Mouse (Mus musculus) limb, embryonic 14.5 days (tissue): ENCODE measurements at regions not wholly inside any gene's neighbourhood (a gene's known extent, or its start where the extent isn't known, plus 50 kb on each side); places are given as distances from the start of the nearest gene placed in this dataset.

Experiments used
- ATAC-seq: fragments of 200-750 bp; cut with Nextera tagmentation; 2 replicates; pipeline ENCODE4 v1.8.0; 2017; ENCODE audit warnings: low read depth, moderate number of reproducible peaks, moderate TSS enrichment; ENCODE audit not compliant: low FRiP score
- DNase-seq: peaks from one replicate; pipeline ENCODE4 v3.0.0-alpha.2; 2015; ENCODE audit warnings: low spot score
- H3K27ac ChIP-seq: fragments of 300-500 bp; sonication (generic); replicated peaks from 2 replicates; pipeline ENCODE4 v1.5.1; 2014; ENCODE audit warnings: low read depth, mild to moderate bottlenecking, low read length, moderate library complexity, mixed read lengths
- H3K27me3 ChIP-seq: fragments of 300-500 bp; sonication (generic); 2 replicates; pipeline ENCODE4 v1.6.1; 2014; ENCODE audit warnings: low read length, mixed read lengths; ENCODE audit not compliant: control insufficient read depth, insufficient read depth
- H3K36me3 ChIP-seq: fragments of 300-500 bp; sonication (generic); 2 replicates; pipeline ENCODE4 v1.6.1; 2014; ENCODE audit warnings: mild to moderate bottlenecking, low read length, moderate library complexity, mixed read lengths; ENCODE audit not compliant: control insufficient read depth, insufficient read depth
- H3K4me1 ChIP-seq: fragments of 300-500 bp; sonication (generic); 2 replicates; pipeline ENCODE4 v1.6.1; 2014; ENCODE audit warnings: antibody characterized with exemption, low read length, mixed read lengths; ENCODE audit not compliant: control insufficient read depth, insufficient read depth
- H3K4me2 ChIP-seq: fragments of 300-500 bp; sonication (generic); replicated peaks from 2 replicates; pipeline ENCODE4 v1.6.1; 2014; ENCODE audit warnings: low read depth, mild to moderate bottlenecking, low read length, moderate library complexity; ENCODE audit not compliant: severe bottlenecking
- H3K4me3 ChIP-seq: fragments of 300-500 bp; sonication (generic); replicated peaks from 2 replicates; pipeline ENCODE4 v1.5.1; 2014; ENCODE audit warnings: low read length
- H3K9ac ChIP-seq: fragments of 300-500 bp; sonication (generic); 2 replicates; pipeline ENCODE4 v1.6.1; 2014; ENCODE audit warnings: mild to moderate bottlenecking, low read depth, low read length, moderate library complexity; ENCODE audit not compliant: severe bottlenecking
- H3K9me3 ChIP-seq: fragments of 300-500 bp; sonication (generic); 2 replicates; pipeline ENCODE4 v1.6.1; 2016; ENCODE audit warnings: low read length; ENCODE audit not compliant: control insufficient read depth
- POLR2A ChIP-seq: fragments of 200-500 bp; IDR thresholded peaks from 2 replicates; pipeline ENCODE4 v1.8.0; 2012; ENCODE audit warnings: inconsistent platforms, mild to moderate bottlenecking, moderate library complexity, borderline replicate concordance; ENCODE audit not compliant: insufficient read depth, insufficient read length; ENCODE audit errors: extremely low read depth
- WGBS: fragments of 180-500 bp; shearing (Covaris S2); extraction: QIAGEN DNeasy Blood & Tissue Kit; methylation state at CpG from one replicate; pipeline ENCODE4 v1.1.7; 2014; 5-methylcytosine and 5-hydroxymethylcytosine counted together

DNA sequence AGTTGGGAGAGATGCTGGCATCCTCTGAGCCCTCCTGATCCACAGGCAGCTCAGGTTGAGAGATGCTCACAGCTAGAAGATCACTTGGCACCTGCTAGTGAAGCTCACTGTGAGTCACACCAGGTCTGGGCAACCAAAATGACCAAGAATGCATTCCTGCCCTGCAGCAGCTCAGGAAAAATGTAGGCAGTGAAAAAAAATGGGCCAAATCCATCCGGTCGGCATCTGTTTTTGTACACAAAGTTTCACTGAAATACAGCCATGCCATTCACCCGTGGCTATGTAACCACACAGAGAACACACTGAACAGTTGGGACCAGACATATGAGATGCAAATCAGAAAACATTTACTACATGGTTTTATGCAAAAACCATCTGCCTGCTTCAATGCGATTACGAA is 135.1 kb downstream of the Tomm20 start:
- H3K4me2 ChIP-seq, result no peak overlapping the region
- no peak overlapping the region for H3K27ac ChIP-seq
- ATAC-seq, result no peak
- H3K4me3 ChIP-seq, result no peak overlapping the region
- H3K9me3 ChIP-seq, result peaks cover 8% of the 10 kb centered on the region
- no peak overlapping the region for H3K9ac ChIP-seq
- 80% methylated on average over 5 of the region's 5 CpGs for WGBS
- H3K36me3 ChIP-seq, result no peaks in the 10 kb centered on the region
- H3K27me3 ChIP-seq, result no peaks in the 10 kb centered on the region
- peaks cover 3% of the 10 kb centered on the region; the same call in 1 of the 2 replicates for H3K4me1 ChIP-seq
- TF ChIP-seq POLR2A, result no peak
- DNase-seq, result no peak

DNA sequence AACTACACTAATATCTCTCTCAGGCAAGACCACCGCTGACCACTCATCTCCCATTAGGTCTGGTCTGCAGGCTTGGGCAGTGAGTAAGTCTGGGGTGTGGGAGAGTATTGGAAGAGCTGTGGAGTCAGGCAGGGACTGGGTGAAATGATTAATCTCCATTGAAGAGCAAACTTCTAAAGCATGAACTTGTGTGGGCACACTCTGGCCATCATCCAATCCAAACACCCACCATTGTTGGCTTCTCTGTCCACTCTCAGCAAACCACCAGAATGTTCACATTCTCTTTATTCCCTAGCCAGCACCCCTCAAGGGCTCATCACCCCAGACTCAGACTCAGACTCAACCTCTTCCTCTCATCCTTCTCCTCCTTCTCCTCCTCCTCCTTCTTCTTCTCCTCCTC is 136.3 kb downstream of the Tomm20 start:
- no peak overlapping the region for H3K9ac ChIP-seq
- no peak overlapping the region for H3K27ac ChIP-seq
- 72% methylated on average over 1 of the region's 1 CpGs for WGBS
- no peak for TF ChIP-seq POLR2A
- no peak overlapping the region for H3K4me2 ChIP-seq
- no peaks in the 10 kb centered on the region for H3K27me3 ChIP-seq
- H3K4me3 ChIP-seq, result no peak overlapping the region
- peaks cover 8% of the 10 kb centered on the region for H3K9me3 ChIP-seq
- H3K4me1 ChIP-seq, result peaks cover 8% of the 10 kb centered on the region
- H3K36me3 ChIP-seq, result no peaks in the 10 kb centered on the region
- ATAC-seq (no peak), DNase-seq (no peak)

GRCm38 (mm10) chr8:126808496-126808895 is 137.1 kb downstream of the Tomm20 start:
- peaks cover 8% of the 10 kb centered on the region for H3K4me1 ChIP-seq
- no peak overlapping the region for H3K4me2 ChIP-seq
- no peak overlapping the region for H3K9ac ChIP-seq
- no peaks in the 10 kb centered on the region for H3K27me3 ChIP-seq
- DNase-seq (no peak), ATAC-seq (no peak)
- WGBS, result 88% methylated on average over 4 of the region's 4 CpGs
- peaks cover 8% of the 10 kb centered on the region for H3K9me3 ChIP-seq
- no peak overlapping the region for H3K4me3 ChIP-seq
- no peaks in the 10 kb centered on the region for H3K36me3 ChIP-seq
- no peak for TF ChIP-seq POLR2A
- H3K27ac ChIP-seq, result no peak overlapping the region

- no peak overlapping the region for H3K4me3 ChIP-seq
- H3K36me3 ChIP-seq, result no peaks in the 10 kb centered on the region
- ATAC-seq (no peak), DNase-seq (no peak)
- no peak overlapping the region for H3K4me2 ChIP-seq
- H3K9ac ChIP-seq, result no peak overlapping the region
- 82% methylated on average over 8 of the region's 8 CpGs for WGBS
- no peaks in the 10 kb centered on the region for H3K9me3 ChIP-seq
- H3K27me3 ChIP-seq, result no peaks in the 10 kb centered on the region
- H3K27ac ChIP-seq, result no peak overlapping the region
- TF ChIP-seq POLR2A, result no peak
- peaks cover 8% of the 10 kb centered on the region for H3K4me1 ChIP-seq
Observed at GRCm38 (mm10) chr8:126807171-126807768, 138.4 kb downstream of the Tomm20 start.

DNA sequence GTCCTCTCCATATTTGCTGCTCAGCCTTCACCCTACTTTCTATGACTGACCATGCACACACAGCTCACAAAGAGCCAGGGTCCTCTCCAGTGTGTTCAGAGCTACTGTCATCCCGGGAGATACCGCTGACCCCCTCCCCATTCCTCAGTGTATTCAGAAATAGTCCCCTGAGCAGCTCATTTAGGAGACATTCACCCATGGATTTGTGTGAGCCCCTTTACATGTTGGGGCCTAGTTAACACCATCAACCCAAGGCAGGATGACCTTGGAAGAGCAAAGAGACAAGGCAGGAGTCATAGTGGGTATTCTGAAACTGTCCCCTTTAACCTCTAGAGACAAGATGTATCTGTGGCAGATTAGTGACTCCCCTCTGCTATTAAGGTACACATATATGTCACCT is 139.1 kb downstream of the Tomm20 start:
- Histone ChIP-seq H3K9me3 (no peaks in the 10 kb centered on the region), H3K4me3 (no peak overlapping the region), H3K27me3 (no peaks in the 10 kb centered on the region), H3K4me1 (peaks cover 8% of the 10 kb centered on the region), H3K36me3 (no peaks in the 10 kb centered on the region), H3K27ac (no peak overlapping the region), H3K4me2 (no peak overlapping the region), H3K9ac (no peak overlapping the region)
- 88% methylated on average over 2 of the region's 2 CpGs for WGBS
- ATAC-seq (no peak), DNase-seq (no peak)
- no peak for TF ChIP-seq POLR2A

GRCm38 (mm10) chr8:126806181-126806560 is 139.5 kb downstream of the Tomm20 start:
- Histone ChIP-seq H3K4me2 (no peak overlapping the region), H3K27ac (peak overlapping the region; percentile 61; the same call in 1 of the 2 replicates), H3K27me3 (no peaks in the 10 kb centered on the region), H3K9me3 (no peaks in the 10 kb centered on the region), H3K9ac (no peak overlapping the region), H3K4me3 (no peak overlapping the region), H3K36me3 (no peaks in the 10 kb centered on the region), H3K4me1 (peaks cover 8% of the 10 kb centered on the region)
- WGBS, result 66% methylated on average over 3 of the region's 3 CpGs
- no peak for TF ChIP-seq POLR2A
- ATAC-seq, result no peak
- no peak for DNase-seq
